Mouse (Mus musculus) bone marrow, adult 2 months (tissue): ENCODE measurements around the gene Snx22.

ENCODE experiments used
- CTCF ChIP-seq: fragments of 200-500 bp; IDR thresholded peaks from 2 replicates; pipeline ENCODE4 v1.5.1; 2011; ENCODE audit warnings: low read length, control low read depth; ENCODE audit not compliant: control insufficient read depth, insufficient read depth
- POLR2A ChIP-seq: fragments of 200-500 bp; IDR thresholded peaks from 2 replicates; pipeline ENCODE4 v1.6.1; 2011; ENCODE audit warnings: low read depth, mild to moderate bottlenecking, control low read depth, low read length, borderline replicate concordance; ENCODE audit not compliant: control insufficient read depth

DNA sequence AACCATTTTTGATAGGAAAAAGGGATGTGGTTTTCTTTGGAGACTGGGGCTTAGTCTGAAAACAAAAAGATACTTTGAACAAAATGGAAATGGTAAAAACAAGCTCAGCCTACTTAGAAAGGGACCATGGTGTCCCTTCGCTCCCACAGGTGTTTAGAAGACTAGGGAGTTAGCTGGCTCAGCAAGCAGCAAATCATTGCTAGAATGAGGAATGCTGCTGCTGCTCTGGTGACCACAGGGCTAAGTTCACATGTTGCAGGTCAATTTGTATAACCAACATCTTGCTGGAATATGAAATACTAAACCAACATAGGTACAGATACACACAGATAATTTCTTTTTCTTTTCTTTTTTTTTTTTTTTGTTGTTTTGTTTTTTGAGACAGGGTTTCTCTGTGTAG lies 40.1 kb upstream of the Snx22 start:
- TF ChIP-seq CTCF, result no peak
- TF ChIP-seq POLR2A, result no peak
